Mouse (Mus musculus) heart, postnatal 4 days (tissue): ENCODE results near the gene Tmbim1. TPM values are rescaled to one million over a fixed set of nuclear protein-coding genes. Genes with fewer than 3 reads are reported as not detected.
"Not testable (repeated sequence)": the region's sequence is repeated elsewhere in the genome, so short reads cannot be mapped to it uniquely, and the experiment has no call there.

Experiments used
- DNase-seq: peaks from one replicate; pipeline ENCODE4 v3.0.0; 2021
- total RNA-seq, 2 experiments: library from RNA; stranded (reverse); gene quantifications; 2 replicates each; pipeline ENCODE4 v1.2.3; 2021

The Tmbim1 gene
- total RNA-seq = 10 to 100 TPM; 43.4 to 44.3 TPM

DNA sequence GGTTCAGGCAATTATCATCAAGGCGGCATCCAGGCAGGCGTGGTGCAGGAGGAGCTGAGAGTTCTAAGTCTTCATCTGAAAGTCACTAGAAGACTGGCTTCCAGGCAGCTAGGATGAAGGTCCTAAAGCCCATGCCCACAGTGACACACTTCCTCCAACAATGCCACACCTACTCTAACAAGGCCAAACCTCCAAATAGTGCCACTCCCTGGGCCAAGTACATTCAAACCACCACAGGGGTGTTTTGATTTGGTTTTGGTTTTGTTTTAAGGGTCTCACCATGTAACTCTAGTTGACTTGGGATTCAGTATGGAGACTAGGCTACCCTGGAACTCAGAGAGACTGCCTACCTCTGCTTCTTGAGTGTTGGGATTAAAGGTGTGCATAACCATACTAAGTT lies at the start of gene Tmbim1:
Gene Tmbim1, minus strand, starts transcription at position 101 of the 400 bp plus-strand sequence.
- DNase-seq = no peak

DNA sequence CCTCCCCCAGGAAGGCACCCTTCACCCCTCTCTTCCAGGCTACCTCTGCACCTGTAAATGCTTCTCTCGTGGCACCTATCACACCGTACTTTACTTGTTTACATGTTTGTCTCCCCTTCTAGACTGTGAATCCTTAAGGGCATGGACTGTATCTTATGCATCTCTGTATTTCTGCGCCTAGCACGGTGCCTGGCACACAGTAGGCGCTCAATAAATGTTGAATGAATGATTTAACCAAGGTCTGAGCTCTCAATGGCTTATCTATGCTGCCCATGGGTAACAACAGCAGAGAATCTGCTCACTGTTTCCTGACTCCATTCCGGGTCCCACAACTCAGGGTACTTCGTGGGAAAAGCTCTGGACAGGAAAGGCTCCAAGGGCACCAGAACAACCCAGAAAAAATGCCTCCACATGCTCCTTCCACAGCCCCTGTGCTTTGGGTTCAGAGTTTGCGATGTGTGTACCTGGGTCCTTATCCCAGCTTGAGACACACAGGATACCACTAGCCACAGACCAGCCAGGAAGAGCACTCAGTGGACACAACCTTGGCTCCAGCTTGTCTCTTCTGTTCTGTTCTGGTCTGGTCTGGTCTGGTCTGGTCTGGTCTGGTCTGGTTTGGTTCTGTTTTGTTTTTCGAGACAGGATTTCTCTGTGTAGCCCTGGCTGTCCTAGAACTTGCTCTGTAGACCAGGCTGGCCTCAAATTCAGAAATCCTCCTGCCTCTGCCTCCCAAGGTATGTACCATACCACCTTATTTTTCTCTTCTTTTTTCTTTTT lies 48.2 kb upstream of the Tmbim1 start:
- no peak for DNase-seq

DNA sequence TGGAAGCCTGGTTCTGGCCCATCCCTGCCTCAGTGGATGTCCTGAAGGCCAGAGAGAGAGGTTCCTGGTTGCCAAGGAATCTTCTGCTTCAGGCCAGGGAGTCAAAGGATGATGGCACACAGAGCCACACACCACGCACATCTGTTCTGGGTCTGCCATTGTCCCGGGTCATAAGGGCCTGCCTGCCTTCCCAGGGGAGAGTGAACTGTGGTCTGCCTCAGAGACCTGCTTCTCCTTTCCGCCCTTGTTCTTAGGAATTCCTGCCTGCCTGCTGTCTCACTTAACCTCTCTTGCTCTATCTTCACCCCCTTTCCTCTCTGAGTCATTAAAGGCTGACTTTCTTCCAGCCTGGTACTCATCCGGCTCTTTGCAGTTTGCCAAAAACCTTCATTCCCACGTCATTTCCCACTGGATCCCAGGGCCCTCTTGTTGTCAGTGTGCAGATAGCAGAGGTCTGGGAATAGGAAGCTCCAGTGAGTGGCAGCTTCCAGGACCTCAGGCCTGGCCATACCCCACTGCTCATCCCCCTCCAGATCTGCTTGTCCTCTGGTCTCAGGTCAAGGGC lies 47.2 kb upstream of the Tmbim1 start:
- DNase-seq = no peak

DNA sequence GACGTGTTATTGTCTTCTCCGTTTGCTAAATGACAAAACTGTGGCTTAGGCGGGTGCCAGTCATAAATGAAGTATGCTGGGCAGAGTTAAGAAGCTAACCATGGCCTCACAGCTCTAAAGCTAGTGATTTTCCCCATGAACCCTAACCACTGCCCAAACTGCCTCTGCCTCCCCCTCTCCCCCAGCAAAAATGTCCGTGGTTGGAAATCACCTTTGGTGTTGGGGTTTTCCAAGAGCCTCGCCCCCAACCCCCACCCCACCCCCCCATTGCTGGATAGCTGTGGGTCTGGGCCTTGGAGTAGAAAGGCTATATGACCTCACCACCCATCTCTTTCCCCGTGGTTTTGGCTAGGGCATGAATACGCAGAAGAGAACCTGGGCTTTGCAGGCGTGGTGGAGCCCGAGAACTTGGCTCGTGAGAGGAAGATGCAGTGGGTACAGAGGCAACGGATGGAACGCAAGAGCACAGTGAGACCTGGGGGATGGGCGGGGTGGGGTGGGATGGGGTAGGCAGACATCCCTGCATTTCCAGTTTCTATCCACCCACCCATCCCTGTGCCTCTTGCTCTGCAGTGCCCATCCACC lies 45.9 kb upstream of the Tmbim1 start:
- no peak for DNase-seq

- DNase-seq = no peak
Measured at GRCm38 (mm10) chr1:74344163-74344916, 38.9 kb upstream of the Tmbim1 start.

DNA sequence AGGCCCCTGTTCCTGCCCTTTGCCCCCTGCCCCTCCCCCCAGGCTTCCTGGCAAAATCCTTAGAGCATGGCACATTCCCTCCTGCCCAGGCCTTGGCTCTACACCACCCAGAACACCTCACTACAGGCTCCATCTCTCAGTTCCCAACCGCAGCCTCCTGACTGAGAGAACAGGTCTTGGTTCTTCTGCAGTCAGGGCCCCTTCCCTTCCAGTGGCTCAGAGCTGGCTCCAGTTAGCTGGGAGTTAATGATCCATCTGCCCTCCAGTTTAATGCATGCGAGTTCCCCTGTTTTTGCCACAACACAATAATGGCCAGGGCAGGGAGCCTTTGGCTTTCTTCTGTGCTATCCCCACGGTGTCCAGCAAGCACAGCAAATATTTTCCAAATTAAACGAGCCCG lies 37.7 kb upstream of the Tmbim1 start:
- DNase-seq = no peak

- no peak for DNase-seq
Measured at GRCm38 (mm10) chr1:74342308-74342707, 36.9 kb upstream of the Tmbim1 start.

- DNase-seq = no peak
Measured at GRCm38 (mm10) chr1:74341898-74342297, 36.5 kb upstream of the Tmbim1 start.

- not testable (repeated sequence) for DNase-seq
Measured at GRCm38 (mm10) chr1:74340992-74341391, 35.6 kb upstream of the Tmbim1 start.

- peak; percentile 65 for DNase-seq
Measured at GRCm38 (mm10) chr1:74340361-74340764, 34.9 kb upstream of the Tmbim1 start.

GRCm38 (mm10) chr1:74339917-74340316 lies 34.5 kb upstream of the Tmbim1 start:
- DNase-seq = no peak

DNA sequence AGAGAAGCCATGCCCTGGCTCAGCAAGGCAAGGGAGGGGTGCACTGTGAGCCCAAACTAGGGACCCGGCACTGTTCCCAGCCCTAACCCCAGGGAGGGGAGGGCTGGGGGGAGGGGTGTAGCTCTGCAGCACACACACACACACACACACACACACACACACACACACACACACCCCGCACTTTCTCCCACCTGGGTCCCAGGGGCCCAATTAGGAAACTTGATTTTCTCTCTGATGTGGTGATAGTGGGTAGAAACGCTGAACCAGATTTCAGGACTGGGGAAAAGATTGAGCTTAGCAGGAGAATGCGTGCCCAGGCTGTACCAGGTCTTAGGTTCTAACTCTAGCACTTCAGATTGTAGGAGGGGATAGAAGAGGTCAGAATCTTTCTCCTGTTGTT lies 33.2 kb upstream of the Tmbim1 start:
- DNase-seq = no peak

DNA sequence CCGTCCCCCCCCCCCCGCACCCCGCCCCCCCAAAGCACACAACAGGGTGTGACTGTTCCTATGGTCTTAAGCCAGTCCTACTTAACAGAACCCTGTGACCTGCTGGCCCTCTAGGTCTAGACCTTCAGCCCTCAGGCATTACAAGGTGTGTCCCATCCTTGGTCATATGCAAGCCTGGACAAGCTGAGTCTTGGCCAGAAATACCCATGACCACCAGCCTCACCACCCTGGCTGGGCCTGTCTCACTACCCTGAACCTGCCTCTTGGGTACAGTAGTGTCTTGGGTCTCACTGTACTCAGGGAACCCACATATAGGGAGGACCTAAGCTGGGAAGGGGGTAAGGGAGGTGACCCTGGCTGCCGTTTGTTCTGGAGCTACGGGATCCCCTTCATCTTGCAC lies 32.6 kb upstream of the Tmbim1 start:
- DNase-seq = no peak

- DNase-seq = no peak
Measured at GRCm38 (mm10) chr1:74337241-74337771, 31.9 kb upstream of the Tmbim1 start.

DNA sequence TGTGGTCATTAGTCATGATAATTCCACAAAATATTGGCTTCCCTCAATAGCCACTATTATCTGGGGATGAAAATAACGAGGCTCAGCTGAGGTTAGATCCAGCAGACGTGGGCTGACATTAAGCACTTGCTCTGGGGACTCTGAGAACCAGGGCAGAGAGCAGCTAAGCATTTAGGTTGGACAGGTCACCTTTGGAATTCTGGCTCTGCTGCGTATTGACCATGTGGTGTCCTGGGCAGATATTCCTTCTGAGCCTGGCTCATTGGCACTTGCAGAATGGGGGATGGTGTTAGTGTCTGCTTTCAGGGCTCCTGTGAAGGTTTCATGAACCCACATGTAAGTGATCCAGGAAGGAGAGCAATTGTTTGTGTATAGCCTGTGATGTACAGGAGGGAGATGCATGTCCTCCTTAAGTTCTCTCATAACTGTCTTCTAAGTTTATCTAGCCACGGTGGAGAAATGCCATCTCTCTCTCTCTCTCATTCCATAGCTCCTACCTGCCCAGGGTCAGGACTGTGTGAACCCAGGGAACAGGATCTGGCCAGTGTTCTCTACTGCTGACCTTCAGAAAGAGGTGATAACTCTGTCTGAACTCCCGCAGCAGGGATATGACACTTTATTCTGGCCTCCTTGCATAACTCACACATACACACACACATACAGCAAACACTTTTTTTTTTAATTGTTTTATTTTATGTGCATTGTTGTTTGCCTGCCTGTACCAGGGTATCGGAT lies 30.2 kb upstream of the Tmbim1 start:
- DNase-seq = no peak

- no peak for DNase-seq
Measured at GRCm38 (mm10) chr1:74335033-74335432, 29.6 kb upstream of the Tmbim1 start.

DNA sequence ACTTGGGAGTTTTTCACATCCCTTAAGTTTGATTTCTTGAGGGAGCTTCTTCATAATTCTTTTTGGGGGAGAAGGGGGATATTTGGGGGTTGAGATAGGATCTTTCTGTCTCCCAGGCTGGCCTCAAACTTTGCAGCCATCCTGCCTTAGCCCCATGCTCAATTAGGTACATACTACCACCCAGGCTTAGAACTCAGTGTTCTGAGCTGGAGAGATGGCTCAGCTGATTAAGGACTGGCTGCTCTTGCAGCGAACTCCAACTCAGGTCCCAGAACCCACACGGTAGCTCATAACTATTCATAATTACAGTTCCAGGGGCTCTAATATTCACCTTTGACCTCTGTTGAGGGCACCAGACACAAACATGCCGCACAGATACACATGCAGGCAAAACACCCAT lies 29.2 kb upstream of the Tmbim1 start:
- DNase-seq = no peak

DNA sequence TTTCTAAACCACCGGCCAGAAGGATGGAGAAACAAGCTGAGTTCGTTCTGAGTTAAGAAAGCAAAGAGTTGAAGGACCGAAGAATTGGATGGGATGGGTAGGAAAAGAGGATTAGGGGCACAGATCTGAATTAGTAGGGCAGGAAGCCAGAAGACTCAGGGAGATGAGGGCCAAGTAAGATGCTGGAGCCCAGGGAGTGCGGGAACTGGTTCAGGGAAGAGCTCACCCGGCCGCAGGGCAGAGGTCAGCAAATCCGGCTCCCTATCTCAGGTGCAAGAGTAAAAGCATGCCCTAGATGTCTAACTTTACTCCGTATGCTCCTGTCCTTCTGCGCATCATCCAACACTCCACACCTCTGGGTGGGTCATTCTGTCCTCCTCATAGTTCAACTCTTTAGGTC lies 27.5 kb upstream of the Tmbim1 start:
- DNase-seq = no peak

GRCm38 (mm10) chr1:74332241-74332763 lies 26.9 kb upstream of the Tmbim1 start:
- DNase-seq = peak; percentile 98

DNA sequence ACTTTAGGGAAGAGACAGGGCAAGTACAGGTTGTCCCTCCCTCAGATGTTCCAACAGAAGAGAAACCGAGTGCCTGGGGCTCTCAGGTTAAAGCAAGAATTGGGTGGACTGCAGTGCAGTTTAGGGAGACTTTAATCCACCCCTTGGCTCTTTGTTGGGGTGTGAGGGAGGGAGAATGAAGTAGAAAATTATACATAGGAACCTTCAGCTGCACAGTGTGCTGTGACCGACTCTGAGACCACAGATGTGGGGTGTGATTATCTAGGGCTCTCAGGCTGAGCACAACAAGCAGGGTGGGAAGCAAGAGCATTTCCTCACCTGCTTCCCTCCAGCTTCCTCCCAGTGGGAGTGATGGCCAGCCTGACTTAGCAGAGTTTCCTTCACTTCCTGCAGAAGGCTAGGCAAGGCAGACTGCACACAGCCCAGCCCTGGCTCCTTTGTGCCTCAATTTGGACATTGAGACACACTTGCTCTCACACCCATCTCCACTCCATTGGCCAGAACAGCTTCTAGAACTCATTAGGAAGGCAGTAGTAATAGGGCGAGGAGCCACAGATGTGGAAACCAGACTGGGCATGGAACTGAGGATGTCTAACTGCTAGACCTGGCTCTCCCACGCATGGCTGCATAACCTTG lies 25.7 kb upstream of the Tmbim1 start:
- peak; percentile 49 for DNase-seq

GRCm38 (mm10) chr1:74329899-74330431 lies 24.5 kb upstream of the Tmbim1 start:
- DNase-seq = no peak
